Mouse (Mus musculus): Measurements from ENCODE around the gene Ttc7b. TPM values are rescaled to one million over a fixed set of nuclear protein-coding genes. Genes with fewer than 3 reads are reported as not detected.

The Ttc7b gene
- polyA plus RNA-seq, 1 experiment from 2014 or later = 7.0 TPM

DNA sequence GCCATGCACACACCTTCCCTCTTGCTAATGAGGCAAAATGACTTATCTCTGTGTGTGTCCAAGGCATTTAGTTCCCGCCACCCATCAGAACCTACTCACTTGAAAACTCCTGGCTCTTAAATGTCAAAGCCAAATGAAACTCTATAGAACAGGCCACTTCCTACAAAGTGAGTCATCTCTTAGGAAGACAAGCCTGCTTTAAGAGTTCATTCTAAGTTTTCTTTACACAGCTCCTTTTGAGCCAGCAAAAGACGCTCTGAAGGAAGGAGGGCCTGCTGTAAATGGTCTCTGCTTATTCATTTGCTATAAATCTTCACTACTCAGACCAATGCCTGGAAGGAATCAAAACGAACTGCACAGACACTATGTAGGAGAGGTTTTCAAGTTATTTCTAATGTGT is 116.2 kb downstream of the Ttc7b start:
- Histone ChIP-seq H3K27ac (replicated peaks; ENCODE audit: low read depth, low read length) (no peak overlapping the region), H3K9me3 (ENCODE audit: control insufficient read depth, low read length) (no peaks in the 10 kb centered on the region), H3K27me3 (ENCODE audit: control insufficient read depth, insufficient read depth, low read length) (no peaks in the 10 kb centered on the region), H3K4me2 (ENCODE audit: low read depth, severe bottlenecking) (no peak overlapping the region), H3K9ac (ENCODE audit: low read length) (no peak overlapping the region), H3K36me3 (ENCODE audit: control insufficient read depth, insufficient read depth, low read length) (no peaks in the 10 kb centered on the region), H3K4me3 (ENCODE audit: low read depth, low read length) (no peak overlapping the region), H3K4me1 (ENCODE audit: control insufficient read depth, insufficient read depth, low read length) (0 out of 2 replicates have a peak, but pooled peaks cover 2% of the 10 kb centered on the region)
- no peak for ATAC-seq (ENCODE audit: insufficient number of reproducible peaks, low FRiP score, low TSS enrichment, low read depth)
- WGBS = 72% methylated on average over 3 of the region's 3 CpGs
- DNase-seq (ENCODE audit: low spot score) = no peak

DNA sequence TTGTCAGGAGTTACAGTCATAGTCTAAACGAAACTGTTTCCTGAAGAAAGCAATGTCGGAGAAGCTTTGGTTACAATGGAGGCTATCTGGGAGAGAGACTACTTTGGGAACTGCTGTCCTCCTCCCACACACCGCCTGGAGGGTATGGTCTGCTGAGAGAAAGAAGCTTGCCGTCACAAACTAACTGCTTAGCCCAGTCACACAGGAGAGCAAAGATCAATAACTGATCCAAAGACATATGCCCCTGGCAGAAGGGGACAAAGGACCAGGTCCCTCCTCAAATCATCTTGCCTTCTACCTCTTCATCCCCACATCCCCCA is 117.7 kb downstream of the Ttc7b start:
- DNase-seq (ENCODE audit: low spot score) (no peak), ATAC-seq (ENCODE audit: insufficient number of reproducible peaks, low FRiP score, low TSS enrichment, low read depth) (no peak)
- no peak overlapping the region for H3K4me3 ChIP-seq (ENCODE audit: low read depth, low read length)
- no peak overlapping the region for H3K4me2 ChIP-seq (ENCODE audit: low read depth, severe bottlenecking)
- no peaks in the 10 kb centered on the region for H3K27me3 ChIP-seq (ENCODE audit: control insufficient read depth, insufficient read depth, low read length)
- H3K4me1 ChIP-seq (ENCODE audit: control insufficient read depth, insufficient read depth, low read length) = 0 out of 2 replicates have a peak, but pooled peaks cover 2% of the 10 kb centered on the region
- H3K27ac ChIP-seq (replicated peaks; ENCODE audit: low read depth, low read length) = no peak overlapping the region
- H3K9ac ChIP-seq (ENCODE audit: low read length) = no peak overlapping the region
- H3K9me3 ChIP-seq (ENCODE audit: control insufficient read depth, low read length) = no peaks in the 10 kb centered on the region
- no peaks in the 10 kb centered on the region for H3K36me3 ChIP-seq (ENCODE audit: control insufficient read depth, insufficient read depth, low read length)
- 95% methylated on average over 4 of the region's 4 CpGs for WGBS

DNA sequence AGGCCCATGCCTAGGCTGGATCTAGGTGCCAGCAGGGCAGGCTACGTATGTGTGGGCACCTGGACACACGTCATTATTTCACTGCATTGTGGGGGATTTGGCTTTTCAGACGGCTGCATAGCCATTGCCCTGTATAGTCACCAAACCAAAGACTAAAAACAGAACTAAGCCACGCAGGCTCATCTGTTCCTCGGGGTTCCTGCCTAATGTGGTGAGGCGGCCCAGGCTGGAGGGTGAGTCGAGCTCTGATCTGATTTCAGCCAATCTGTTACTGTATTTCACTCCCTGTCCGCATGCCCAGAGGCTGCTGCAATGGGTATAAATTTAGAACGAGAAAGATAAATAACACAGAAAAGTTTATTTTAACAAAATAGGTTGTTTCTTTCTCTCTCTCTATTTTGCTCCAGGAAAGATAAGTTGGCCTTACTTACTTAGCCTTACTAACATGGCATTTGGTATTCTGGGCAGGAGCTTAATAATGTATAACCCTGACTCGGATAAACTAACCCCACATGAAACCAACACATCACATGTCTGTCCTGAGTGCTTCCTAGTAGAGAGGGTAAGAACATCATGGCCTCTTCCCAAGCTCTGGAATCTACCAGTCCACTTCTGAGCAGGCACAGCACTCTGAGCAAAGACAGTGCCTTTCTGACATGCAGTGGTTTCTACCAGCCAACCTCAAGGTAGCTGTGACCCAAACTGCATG is 118.2 kb downstream of the Ttc7b start:
- ATAC-seq (ENCODE audit: insufficient number of reproducible peaks, low FRiP score, low TSS enrichment, low read depth) = no peak
- Histone ChIP-seq H3K9ac (ENCODE audit: low read length) (no peak overlapping the region), H3K27ac (replicated peaks; ENCODE audit: low read depth, low read length) (no peak overlapping the region), H3K36me3 (ENCODE audit: control insufficient read depth, insufficient read depth, low read length) (no peaks in the 10 kb centered on the region), H3K4me3 (ENCODE audit: low read depth, low read length) (no peak overlapping the region), H3K4me2 (ENCODE audit: low read depth, severe bottlenecking) (no peak overlapping the region), H3K9me3 (ENCODE audit: control insufficient read depth, low read length) (no peaks in the 10 kb centered on the region), H3K27me3 (ENCODE audit: control insufficient read depth, insufficient read depth, low read length) (no peaks in the 10 kb centered on the region), H3K4me1 (ENCODE audit: control insufficient read depth, insufficient read depth, low read length) (0 out of 2 replicates have a peak, but pooled peaks cover 2% of the 10 kb centered on the region)
- DNase-seq (ENCODE audit: low spot score) = no peak
- 89% methylated on average over 10 of the region's 10 CpGs for WGBS

DNA sequence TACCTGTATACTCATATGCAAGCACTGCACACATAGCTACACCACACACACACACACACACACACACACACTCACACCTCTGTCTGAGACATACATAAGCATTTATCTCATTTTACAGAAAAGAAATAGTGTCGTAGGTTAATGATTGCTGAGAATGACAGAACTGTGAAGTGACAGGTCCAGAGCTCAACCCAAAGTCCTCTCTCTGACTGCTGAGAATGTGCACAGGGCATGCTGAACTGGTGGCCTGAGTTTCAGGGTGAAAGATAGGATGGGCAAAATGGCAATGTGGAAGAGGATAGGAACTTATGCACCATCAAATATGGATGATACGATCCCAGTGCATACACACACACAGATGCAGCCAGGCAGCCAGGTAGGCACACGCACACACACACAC is 120.5 kb downstream of the Ttc7b start:
- no peak for DNase-seq (ENCODE audit: low spot score)
- H3K4me2 ChIP-seq (ENCODE audit: low read depth, severe bottlenecking) = no peak overlapping the region
- H3K9ac ChIP-seq (ENCODE audit: low read length) = no peak overlapping the region
- no peaks in the 10 kb centered on the region for H3K36me3 ChIP-seq (ENCODE audit: control insufficient read depth, insufficient read depth, low read length)
- ATAC-seq (ENCODE audit: insufficient number of reproducible peaks, low FRiP score, low TSS enrichment, low read depth) = no peak
- no peak overlapping the region for H3K27ac ChIP-seq (replicated peaks; ENCODE audit: low read depth, low read length)
- no peaks in the 10 kb centered on the region for H3K4me1 ChIP-seq (ENCODE audit: control insufficient read depth, insufficient read depth, low read length)
- no peaks in the 10 kb centered on the region for H3K9me3 ChIP-seq (ENCODE audit: control insufficient read depth, low read length)
- WGBS = 94% methylated on average over 3 of the region's 3 CpGs
- H3K27me3 ChIP-seq (ENCODE audit: control insufficient read depth, insufficient read depth, low read length) = no peaks in the 10 kb centered on the region
- no peak overlapping the region for H3K4me3 ChIP-seq (ENCODE audit: low read depth, low read length)

DNA sequence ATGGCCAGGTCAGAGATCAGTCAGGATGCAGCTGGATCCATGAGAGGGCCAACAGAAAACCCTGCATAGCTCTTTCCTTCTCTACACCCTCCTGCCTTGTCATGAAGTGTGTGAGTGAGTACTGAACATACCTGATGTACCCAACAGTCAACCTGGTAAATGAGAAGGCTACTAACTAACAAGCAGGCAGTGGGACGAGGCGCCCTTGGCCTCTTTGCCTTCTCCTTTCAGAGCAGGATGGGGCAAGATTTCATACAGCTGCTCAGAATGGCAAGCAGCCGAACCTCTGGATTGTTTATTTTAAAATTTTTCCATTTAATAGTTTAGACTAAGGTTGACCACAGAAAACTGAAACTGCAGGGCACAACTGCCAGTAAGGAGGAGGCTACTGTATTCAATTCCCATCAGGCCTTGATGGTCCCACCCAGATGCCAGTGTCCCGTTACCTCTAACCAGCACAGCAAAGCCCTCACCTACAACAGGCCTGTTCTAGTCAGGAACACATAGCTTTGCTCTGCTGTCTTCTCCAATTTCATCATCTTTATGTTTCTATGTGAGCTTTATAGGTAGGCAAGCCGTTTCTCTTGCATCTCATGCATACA is 121.4 kb downstream of the Ttc7b start:
- Histone ChIP-seq H3K4me1 (ENCODE audit: control insufficient read depth, insufficient read depth, low read length) (no peaks in the 10 kb centered on the region), H3K36me3 (ENCODE audit: control insufficient read depth, insufficient read depth, low read length) (0 out of 2 replicates have a peak, but pooled peaks cover 2% of the 10 kb centered on the region), H3K4me3 (ENCODE audit: low read depth, low read length) (no peak overlapping the region), H3K27ac (replicated peaks; ENCODE audit: low read depth, low read length) (no peak overlapping the region), H3K9ac (ENCODE audit: low read length) (no peak overlapping the region), H3K27me3 (ENCODE audit: control insufficient read depth, insufficient read depth, low read length) (no peaks in the 10 kb centered on the region), H3K9me3 (ENCODE audit: control insufficient read depth, low read length) (no peaks in the 10 kb centered on the region), H3K4me2 (ENCODE audit: low read depth, severe bottlenecking) (no peak overlapping the region)
- ATAC-seq (ENCODE audit: insufficient number of reproducible peaks, low FRiP score, low TSS enrichment, low read depth) (no peak), DNase-seq (ENCODE audit: low spot score) (no peak)
- WGBS = 82% methylated on average over 5 of the region's 5 CpGs

DNA sequence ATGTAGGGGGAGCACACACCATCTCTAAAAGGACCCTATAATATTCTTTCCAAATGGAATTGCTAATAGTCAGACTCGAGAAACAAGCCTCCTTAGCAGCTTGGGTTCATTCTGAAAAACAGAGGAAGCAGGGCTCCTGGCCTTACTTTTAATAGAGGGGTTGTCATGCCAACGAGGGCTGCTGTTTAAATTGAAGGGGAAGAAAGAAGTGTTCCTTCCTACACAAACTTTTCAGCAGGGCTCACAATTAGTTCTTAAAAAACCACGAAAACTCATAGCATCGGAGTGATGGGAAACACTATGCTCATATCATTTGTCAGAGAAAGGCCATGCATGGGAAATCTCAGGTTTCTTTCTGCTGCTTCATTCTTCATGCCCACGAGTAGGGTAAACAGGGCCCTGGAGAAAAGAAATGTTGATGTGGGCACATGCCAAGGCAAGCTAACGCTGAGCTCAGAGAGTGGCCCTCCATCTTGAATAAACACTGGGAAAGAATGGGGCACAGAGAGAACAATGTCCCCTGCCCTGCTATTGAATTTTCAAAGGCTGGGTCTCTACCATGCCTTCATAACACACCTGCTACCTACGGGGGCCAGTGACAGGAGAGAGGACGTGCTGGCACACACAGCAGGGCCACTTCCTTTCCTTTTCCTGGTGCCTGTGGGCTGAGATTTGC is 122.2 kb downstream of the Ttc7b start:
- H3K4me1 ChIP-seq (ENCODE audit: control insufficient read depth, insufficient read depth, low read length) = no peaks in the 10 kb centered on the region
- H3K27me3 ChIP-seq (ENCODE audit: control insufficient read depth, insufficient read depth, low read length) = no peaks in the 10 kb centered on the region
- 0 out of 2 replicates have a peak, but pooled peaks cover 2% of the 10 kb centered on the region for H3K36me3 ChIP-seq (ENCODE audit: control insufficient read depth, insufficient read depth, low read length)
- ATAC-seq (ENCODE audit: insufficient number of reproducible peaks, low FRiP score, low TSS enrichment, low read depth) (no peak), DNase-seq (ENCODE audit: low spot score) (no peak)
- H3K9ac ChIP-seq (ENCODE audit: low read length) = no peak overlapping the region
- H3K9me3 ChIP-seq (ENCODE audit: control insufficient read depth, low read length) = no peaks in the 10 kb centered on the region
- no peak overlapping the region for H3K27ac ChIP-seq (replicated peaks; ENCODE audit: low read depth, low read length)
- H3K4me2 ChIP-seq (ENCODE audit: low read depth, severe bottlenecking) = no peak overlapping the region
- H3K4me3 ChIP-seq (ENCODE audit: low read depth, low read length) = no peak overlapping the region
- 82% methylated on average over 8 of the region's 8 CpGs for WGBS

DNA sequence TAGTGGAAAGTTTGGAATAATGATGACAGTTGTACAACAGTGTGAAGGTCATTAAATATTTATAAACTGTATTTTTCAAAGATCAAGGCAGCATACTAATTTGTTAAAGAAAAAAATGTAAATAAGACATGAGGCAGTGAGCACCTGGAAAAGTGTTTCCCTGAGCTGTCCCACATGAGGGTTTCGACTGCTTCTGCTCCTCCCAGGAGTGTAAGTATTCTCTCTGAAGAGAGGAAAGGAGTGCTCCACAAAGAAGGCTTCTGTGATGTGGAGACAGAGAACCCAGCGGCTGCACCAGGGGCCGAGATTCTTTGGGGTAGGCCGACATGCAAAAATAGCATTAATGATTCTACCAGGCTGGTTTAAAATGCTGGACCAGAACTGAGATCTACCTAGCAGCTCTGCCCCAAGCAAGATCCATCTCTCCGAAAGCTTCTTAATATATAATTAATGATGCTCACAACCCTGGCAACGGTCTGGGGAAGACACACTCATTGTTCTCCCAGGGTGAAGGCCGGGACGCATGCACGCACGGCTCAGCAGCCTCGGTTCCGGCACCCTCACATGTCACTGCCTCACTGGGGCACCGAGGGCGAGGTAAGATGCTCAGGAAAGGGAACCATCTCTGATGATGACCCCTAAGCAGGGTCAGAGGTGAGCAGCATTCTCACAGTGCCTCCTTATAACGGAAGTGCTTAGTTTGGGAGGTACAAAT is 123.0 kb downstream of the Ttc7b start:
- H3K4me1 ChIP-seq (ENCODE audit: control insufficient read depth, insufficient read depth, low read length) = no peaks in the 10 kb centered on the region
- no peak overlapping the region for H3K4me2 ChIP-seq (ENCODE audit: low read depth, severe bottlenecking)
- no peak overlapping the region for H3K9ac ChIP-seq (ENCODE audit: low read length)
- no peak overlapping the region for H3K4me3 ChIP-seq (ENCODE audit: low read depth, low read length)
- H3K36me3 ChIP-seq (ENCODE audit: control insufficient read depth, insufficient read depth, low read length) = 0 out of 2 replicates have a peak, but pooled peaks cover 2% of the 10 kb centered on the region
- no peaks in the 10 kb centered on the region for H3K9me3 ChIP-seq (ENCODE audit: control insufficient read depth, low read length)
- WGBS = 92% methylated on average over 15 of the region's 15 CpGs
- no peak overlapping the region for H3K27ac ChIP-seq (replicated peaks; ENCODE audit: low read depth, low read length)
- no peak for ATAC-seq (ENCODE audit: insufficient number of reproducible peaks, low FRiP score, low TSS enrichment, low read depth)
- H3K27me3 ChIP-seq (ENCODE audit: control insufficient read depth, insufficient read depth, low read length) = no peaks in the 10 kb centered on the region
- DNase-seq (ENCODE audit: low spot score) = no peak

DNA sequence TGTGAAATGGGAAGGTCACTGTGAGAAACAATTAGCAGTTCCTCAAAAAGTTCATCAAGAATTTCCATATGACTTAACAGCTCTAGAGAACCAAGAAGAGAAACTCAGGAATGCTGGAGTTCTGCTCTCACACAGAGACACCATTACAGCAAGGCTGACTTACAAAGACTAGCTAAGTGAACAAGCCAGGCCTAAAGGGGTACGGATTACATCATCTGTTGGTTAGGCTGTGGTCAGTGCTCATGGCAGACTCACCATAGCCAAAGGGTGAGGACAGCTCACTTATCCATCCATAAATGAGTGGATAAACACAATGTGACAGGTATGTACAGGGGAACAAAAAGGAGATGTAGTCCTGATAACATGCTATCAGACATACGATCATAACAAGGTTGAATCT is 123.8 kb downstream of the Ttc7b start:
- no peaks in the 10 kb centered on the region for H3K4me1 ChIP-seq (ENCODE audit: control insufficient read depth, insufficient read depth, low read length)
- no peak overlapping the region for H3K27ac ChIP-seq (replicated peaks; ENCODE audit: low read depth, low read length)
- WGBS = 92% methylated on average over 2 of the region's 2 CpGs
- H3K4me2 ChIP-seq (ENCODE audit: low read depth, severe bottlenecking) = no peak overlapping the region
- DNase-seq (ENCODE audit: low spot score) = no peak
- H3K27me3 ChIP-seq (ENCODE audit: control insufficient read depth, insufficient read depth, low read length) = no peaks in the 10 kb centered on the region
- H3K9ac ChIP-seq (ENCODE audit: low read length) = no peak overlapping the region
- H3K9me3 ChIP-seq (ENCODE audit: control insufficient read depth, low read length) = no peaks in the 10 kb centered on the region
- no peak overlapping the region for H3K4me3 ChIP-seq (ENCODE audit: low read depth, low read length)
- H3K36me3 ChIP-seq (ENCODE audit: control insufficient read depth, insufficient read depth, low read length) = 0 out of 2 replicates have a peak, but pooled peaks cover 2% of the 10 kb centered on the region
- no peak for ATAC-seq (ENCODE audit: insufficient number of reproducible peaks, low FRiP score, low TSS enrichment, low read depth)
